Mouse (Mus musculus) megakaryocyte-erythroid progenitor cell, adult 5-6 weeks (primary cell): ENCODE data around the gene Tpcn1. TPM values are rescaled to one million over a fixed set of nuclear protein-coding genes. Genes with fewer than 3 reads are reported as not detected.

ENCODE experiments used
- ATAC-seq: replicated peaks from 2 replicates; pipeline ENCODE4 v1.8.0; 2016; ENCODE audit warnings: mild to moderate bottlenecking, inconsistent platforms; ENCODE audit not compliant: severe bottlenecking, poor library complexity, low FRiP score, low TSS enrichment
- total RNA-seq, 2 experiments: library from RNA; stranded (forward) in 1 of 2; stranded (reverse) in 1 of 2; fragments of 200-1000, 215-1000 nt in 1 of 2; fragments of >200 nt in 1 of 2; fragmentation: Nextera tagmentation in 1 of 2; gene quantifications; 2 replicates each; pipeline ENCODE4 v1.2.3; 2014 to 2017

Tpcn1 gene
- total RNA-seq, 2 experiments from 2014 or later = 19.1 to 84.7 TPM

GRCm38 (mm10) chr5:120583511-120583910 is 5.0 kb downstream of the Tpcn1 start:
- no peak for ATAC-seq

- ATAC-seq = no peak
Observed at GRCm38 (mm10) chr5:120582002-120582401, 6.5 kb downstream of the Tpcn1 start.

GRCm38 (mm10) chr5:120579898-120580626 is 8.4 kb downstream of the Tpcn1 start:
- ATAC-seq = no peak

- ATAC-seq = no peak
Observed at GRCm38 (mm10) chr5:120579211-120579897, 9.1 kb downstream of the Tpcn1 start.

- ATAC-seq = peak; percentile 17; the same call in 1 of the 2 replicates
Observed at GRCm38 (mm10) chr5:120578504-120579081, 9.9 kb downstream of the Tpcn1 start.

GRCm38 (mm10) chr5:120577935-120578441 is 10.5 kb downstream of the Tpcn1 start:
- ATAC-seq = peak; percentile 90

- peak; percentile 8; the same call in 1 of the 2 replicates for ATAC-seq
Observed at GRCm38 (mm10) chr5:120576781-120577301, 11.6 kb downstream of the Tpcn1 start.

GRCm38 (mm10) chr5:120574469-120575063 is 13.9 kb downstream of the Tpcn1 start:
- no peak for ATAC-seq

- no peak for ATAC-seq
Observed at GRCm38 (mm10) chr5:120571056-120571740, 17.3 kb downstream of the Tpcn1 start.

GRCm38 (mm10) chr5:120570289-120570897 is 18.1 kb downstream of the Tpcn1 start:
- ATAC-seq = no peak

- ATAC-seq = no peak
Observed at GRCm38 (mm10) chr5:120569791-120570190, 18.7 kb downstream of the Tpcn1 start.

- ATAC-seq = 0 out of 2 replicates have a peak, but pooled peaks have one; percentile 4
Observed at GRCm38 (mm10) chr5:120568964-120569363, 19.5 kb downstream of the Tpcn1 start.

- ATAC-seq = no peak
Observed at GRCm38 (mm10) chr5:120568336-120568768, 20.1 kb downstream of the Tpcn1 start.

- ATAC-seq = no peak
Observed at GRCm38 (mm10) chr5:120567761-120568211, 20.7 kb downstream of the Tpcn1 start.

- ATAC-seq = no peak
Observed at GRCm38 (mm10) chr5:120567253-120567701, 21.2 kb downstream of the Tpcn1 start.

GRCm38 (mm10) chr5:120566681-120567252 is 21.7 kb downstream of the Tpcn1 start:
- ATAC-seq = no peak

- no peak for ATAC-seq
Observed at GRCm38 (mm10) chr5:120566101-120566500, 22.4 kb downstream of the Tpcn1 start.
